Mouse (Mus musculus) kidney, postnatal 0 days (tissue): ENCODE measurements around the gene Ifi35. TPM values are rescaled to one million over a fixed set of nuclear protein-coding genes. Genes with fewer than 3 reads are reported as not detected.
A peak's percentile ranks its signal among the peaks of the same experiment; 100 is the strongest.

Experiments
- ATAC-seq: fragments of 200-750 bp; cut with Nextera tagmentation; replicated peaks from 2 replicates; pipeline ENCODE4 v1.8.0; 2017; ENCODE audit warnings: low read depth, moderate number of reproducible peaks, moderate TSS enrichment, moderate library complexity; ENCODE audit not compliant: low FRiP score
- DNase-seq: peaks from one replicate; pipeline ENCODE4 v3.0.0-alpha.2; 2016; ENCODE audit warnings: low spot score
- H3K27ac ChIP-seq: fragments of 300-500 bp; sonication (generic); 2 replicates; pipeline ENCODE4 v1.5.1; 2014; ENCODE audit warnings: mild to moderate bottlenecking
- H3K27me3 ChIP-seq: fragments of 300-500 bp; sonication (generic); 2 replicates; pipeline ENCODE4 v1.6.1; 2014; ENCODE audit warnings: low read length, mixed read lengths; ENCODE audit not compliant: insufficient read depth
- H3K36me3 ChIP-seq: fragments of 300-500 bp; sonication (generic); 2 replicates; pipeline ENCODE4 v1.6.1; 2014; ENCODE audit warnings: low read length, mixed read lengths; ENCODE audit not compliant: insufficient read depth
- H3K4me1 ChIP-seq: fragments of 300-500 bp; sonication (generic); replicated peaks from 2 replicates; pipeline ENCODE4 v1.6.1; 2014; ENCODE audit warnings: antibody characterized with exemption, low read length, mixed read lengths; ENCODE audit not compliant: insufficient read depth
- H3K4me2 ChIP-seq: fragments of 300-500 bp; sonication (generic); 2 replicates; pipeline ENCODE4 v1.6.1; 2014; ENCODE audit warnings: mild to moderate bottlenecking, low read length, moderate library complexity, mixed read lengths
- H3K4me3 ChIP-seq: fragments of 300-500 bp; sonication (generic); replicated peaks from 2 replicates; pipeline ENCODE4 v1.5.1; 2014; ENCODE audit warnings: low read depth, low read length
- H3K9ac ChIP-seq: fragments of 300-500 bp; sonication (generic); 2 replicates; pipeline ENCODE4 v1.6.1; 2014; ENCODE audit warnings: low read depth, low read length
- H3K9me3 ChIP-seq: fragments of 300-500 bp; sonication (generic); replicated peaks from 2 replicates; pipeline ENCODE4 v1.6.1; 2016; ENCODE audit warnings: low read length, inconsistent platforms, mixed read lengths
- CTCF ChIP-seq: IDR thresholded peaks from 2 replicates; pipeline ENCODE4 v1.5.1; 2016; ENCODE audit warnings: antibody characterized with exemption, low read depth, mild to moderate bottlenecking, moderate library complexity
- WGBS: fragments of 180-500 bp; shearing (Covaris S2); extraction: QIAGEN DNeasy Blood & Tissue Kit; methylation state at CpG from one replicate; pipeline ENCODE4 v1.1.7; 2014; 5-methylcytosine and 5-hydroxymethylcytosine counted together
- polyA plus RNA-seq: library from polyadenylated mRNA; unstranded; fragments of >200 nt; fragmentation: Nextera tagmentation; extraction: Ambion mirVana; gene quantifications from 2 replicates; pipeline ENCODE4 v1.2.1, GENCODE M21; 2015

Ifi35 gene
- polyA plus RNA-seq, 1 experiment from 2014 or later = 30.8 TPM

DNA sequence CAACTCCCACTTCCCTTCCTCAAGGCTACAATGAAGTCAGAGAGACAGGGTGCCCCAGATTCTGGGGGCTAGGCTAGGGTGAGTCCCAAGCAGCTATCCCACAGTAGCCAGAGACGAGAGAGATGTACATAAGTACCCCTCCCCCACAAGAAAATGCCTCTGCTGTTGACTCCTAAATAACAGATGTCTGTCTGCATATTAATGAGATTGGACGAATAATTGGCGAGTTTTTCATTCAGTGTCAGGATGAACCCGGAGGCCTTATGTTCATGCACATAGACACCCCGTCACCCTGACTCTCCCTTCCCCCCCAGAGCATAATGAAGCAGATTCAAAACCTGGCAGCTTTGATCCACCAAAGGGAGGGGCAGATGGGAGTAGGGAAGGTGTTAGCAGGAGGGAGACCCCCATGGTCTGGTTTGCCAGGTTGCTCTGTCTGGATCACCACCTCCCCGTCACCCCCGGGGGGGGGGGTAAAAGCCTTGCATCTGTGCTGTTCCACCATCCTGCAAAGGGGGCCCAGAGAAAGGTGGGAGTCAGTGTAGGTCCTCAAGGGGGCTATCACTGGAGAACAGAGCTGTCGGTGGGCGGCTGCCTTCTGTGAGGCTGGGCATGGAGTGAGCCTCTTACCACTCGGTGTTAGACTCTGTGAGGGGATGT, 29.5 kb downstream of the Ifi35 start:
- H3K4me2 ChIP-seq = no peak overlapping the region
- WGBS = 69% methylated on average over 10 of the region's 10 CpGs

DNA sequence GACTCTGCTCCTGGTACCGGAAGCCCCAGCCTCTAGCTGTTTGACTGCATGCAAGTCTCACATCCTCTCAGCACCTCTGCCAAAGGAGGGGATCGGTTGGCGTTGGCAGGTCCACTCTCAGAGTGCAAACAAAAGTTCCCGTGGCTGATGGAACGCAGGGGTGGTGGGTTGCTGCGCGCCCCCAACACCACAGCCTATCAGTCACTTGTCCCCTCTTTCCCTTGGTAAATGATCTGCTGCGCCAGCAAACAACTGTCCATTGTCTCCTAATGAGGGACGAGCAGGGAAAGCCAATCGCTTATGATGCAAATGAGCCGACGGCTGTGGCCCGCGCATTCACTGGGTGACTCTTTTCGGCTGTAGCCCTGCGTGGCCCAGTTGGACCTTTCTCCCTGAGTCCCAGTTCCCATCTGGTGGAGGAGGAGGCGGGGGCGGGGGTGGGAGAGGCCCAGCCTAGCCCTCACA, 31.0 kb downstream of the Ifi35 start:
- peak overlapping the region; percentile 21; the same call in 1 of the 2 replicates for H3K4me2 ChIP-seq
- no peaks in the 10 kb centered on the region for H3K36me3 ChIP-seq
- no peak for DNase-seq
- no peaks in the 10 kb centered on the region for H3K27me3 ChIP-seq
- no peaks in the 10 kb centered on the region for H3K9me3 ChIP-seq
- no peak overlapping the region for H3K27ac ChIP-seq
- H3K4me3 ChIP-seq = no peak overlapping the region
- H3K4me1 ChIP-seq = no peaks in the 10 kb centered on the region; the same call in 1 of the 2 replicates
- no peak for ATAC-seq
- 7% methylated on average over 18 of the region's 18 CpGs for WGBS
- no peak for TF ChIP-seq CTCF
- H3K9ac ChIP-seq = no peak overlapping the region

More for the DNA sequence above, 29.5 kb downstream of the Ifi35 start:
- no peak for DNase-seq
- no peak overlapping the region for H3K9ac ChIP-seq
- 0 out of 2 replicates have a peak, but pooled peaks have one; percentile 7 for ATAC-seq
- H3K27ac ChIP-seq = no peak overlapping the region
- H3K4me1 ChIP-seq = no peaks in the 10 kb centered on the region; the same call in 1 of the 2 replicates
- no peaks in the 10 kb centered on the region for H3K27me3 ChIP-seq
- no peak overlapping the region for H3K4me3 ChIP-seq
- no peak for TF ChIP-seq CTCF
- no peaks in the 10 kb centered on the region for H3K36me3 ChIP-seq
- no peaks in the 10 kb centered on the region for H3K9me3 ChIP-seq

DNA sequence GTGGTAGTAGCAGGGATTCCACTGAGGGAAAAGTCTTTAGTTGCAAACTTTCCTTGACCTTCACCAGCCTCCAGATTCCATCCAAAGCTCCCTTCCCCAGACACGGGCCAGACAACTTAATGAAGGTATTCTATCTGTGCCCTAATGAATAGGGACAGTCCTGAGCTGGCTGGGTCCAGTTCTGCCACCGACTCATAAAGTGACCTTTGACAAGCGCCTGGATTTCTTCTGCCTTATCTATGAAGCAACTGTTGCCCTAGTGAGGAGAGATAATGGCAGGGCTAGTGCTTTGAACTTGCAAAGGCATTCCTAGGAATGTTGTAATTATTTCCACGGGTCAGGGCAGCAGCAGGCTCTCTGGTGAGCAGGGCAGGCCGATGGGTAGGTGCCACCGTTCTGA, 32.7 kb downstream of the Ifi35 start:
- no peak overlapping the region for H3K4me3 ChIP-seq
- no peak for DNase-seq
- no peaks in the 10 kb centered on the region; the same call in 1 of the 2 replicates for H3K4me1 ChIP-seq
- H3K9ac ChIP-seq = no peak overlapping the region
- WGBS = 63% methylated on average over 6 of the region's 6 CpGs
- H3K27ac ChIP-seq = no peak overlapping the region
- H3K27me3 ChIP-seq = no peaks in the 10 kb centered on the region
- no peak for TF ChIP-seq CTCF
- no peak for ATAC-seq
- no peaks in the 10 kb centered on the region for H3K9me3 ChIP-seq
- H3K36me3 ChIP-seq = no peaks in the 10 kb centered on the region
- H3K4me2 ChIP-seq = no peak overlapping the region

DNA sequence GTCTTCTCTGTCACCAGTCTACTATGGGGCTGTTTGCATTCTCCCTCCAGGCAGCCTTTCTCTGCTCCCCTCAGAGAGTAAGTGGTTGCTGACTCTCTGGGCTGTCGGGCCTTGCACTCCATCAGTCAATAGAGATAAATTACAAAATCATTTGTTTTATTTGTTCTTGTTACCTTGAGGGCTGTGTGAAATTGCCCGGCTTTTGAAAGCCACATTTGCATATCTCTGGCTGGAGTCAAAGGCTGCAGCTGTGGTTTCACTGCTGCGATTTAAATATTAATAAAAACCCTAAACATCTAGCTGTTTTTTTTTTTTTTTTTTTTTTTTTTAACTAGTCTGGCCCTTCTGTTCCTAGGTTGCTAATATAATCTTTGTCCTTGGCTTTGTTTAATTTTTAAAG, 35.6 kb downstream of the Ifi35 start:
- 35% methylated on average over 3 of the region's 3 CpGs for WGBS
- Histone ChIP-seq H3K9me3 (no peaks in the 10 kb centered on the region), H3K36me3 (0 out of 2 replicates have a peak, but pooled peaks cover 4% of the 10 kb centered on the region), H3K4me3 (no peak overlapping the region), H3K4me1 (no peaks in the 10 kb centered on the region; the same call in 1 of the 2 replicates), H3K27me3 (no peaks in the 10 kb centered on the region), H3K9ac (no peak overlapping the region), H3K27ac (no peak overlapping the region), H3K4me2 (no peak overlapping the region)
- TF ChIP-seq CTCF = no peak
- ATAC-seq (no peak), DNase-seq (no peak)

DNA sequence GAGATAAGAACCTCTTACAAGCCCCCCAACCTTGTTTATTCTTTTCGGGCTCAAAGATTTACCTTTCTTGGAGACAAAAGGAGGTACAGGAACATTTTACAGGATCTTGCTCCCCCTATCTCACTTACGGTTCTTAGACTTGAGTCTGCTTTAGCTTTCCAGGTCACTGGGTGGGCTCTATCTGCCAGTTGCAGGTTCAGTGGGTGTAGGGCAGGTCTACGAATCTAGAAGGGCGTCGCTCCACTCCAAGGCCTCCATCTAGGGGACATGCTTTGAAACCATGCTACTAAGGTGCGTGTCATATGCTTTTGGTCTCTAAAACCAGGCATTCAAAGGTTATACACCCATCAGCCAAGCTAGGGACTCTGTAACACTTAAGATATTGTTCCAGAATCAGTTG, 36.0 kb downstream of the Ifi35 start:
- Histone ChIP-seq H3K4me3 (no peak overlapping the region), H3K36me3 (0 out of 2 replicates have a peak, but pooled peaks cover 4% of the 10 kb centered on the region), H3K4me1 (no peaks in the 10 kb centered on the region; the same call in 1 of the 2 replicates), H3K27ac (no peak overlapping the region), H3K9me3 (no peaks in the 10 kb centered on the region), H3K9ac (no peak overlapping the region), H3K4me2 (no peak overlapping the region), H3K27me3 (no peaks in the 10 kb centered on the region)
- no peak for TF ChIP-seq CTCF
- DNase-seq = no peak
- no peak for ATAC-seq
- 83% methylated on average over 6 of the region's 6 CpGs for WGBS

DNA sequence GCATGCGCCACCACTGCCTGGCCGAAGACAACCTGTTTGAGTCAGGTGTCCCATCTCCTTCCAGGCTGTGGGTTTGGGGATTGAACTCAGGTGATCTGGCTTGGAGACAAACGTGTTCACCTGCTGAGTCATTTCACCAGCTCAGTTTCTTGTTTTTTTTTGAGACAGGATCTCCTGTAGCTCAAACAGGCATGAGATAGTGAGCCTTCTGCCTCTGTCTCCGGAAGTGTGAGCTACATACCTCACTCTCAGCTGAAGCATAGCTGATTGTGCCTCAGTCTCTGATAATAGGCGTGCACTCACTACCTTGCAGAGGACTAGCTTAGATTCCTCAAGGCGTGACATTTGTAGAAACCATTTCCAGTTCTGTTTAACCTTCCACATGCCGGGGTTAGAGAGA, 36.6 kb downstream of the Ifi35 start:
- WGBS = 87% methylated on average over 7 of the region's 7 CpGs
- H3K27me3 ChIP-seq = no peaks in the 10 kb centered on the region
- no peak for TF ChIP-seq CTCF
- 0 out of 2 replicates have a peak, but pooled peaks cover 4% of the 10 kb centered on the region for H3K36me3 ChIP-seq
- DNase-seq (no peak), ATAC-seq (no peak)
- H3K4me3 ChIP-seq = no peak overlapping the region
- no peaks in the 10 kb centered on the region for H3K4me1 ChIP-seq
- no peak overlapping the region for H3K27ac ChIP-seq
- H3K9ac ChIP-seq = no peak overlapping the region
- no peak overlapping the region for H3K4me2 ChIP-seq
- H3K9me3 ChIP-seq = no peaks in the 10 kb centered on the region
